Mouse (Mus musculus): ENCODE results near the gene Gkn2.

The Gkn2 gene

GRCm38 (mm10) chr6:87399886-87400566 lies 26.9 kb downstream of the Gkn2 start:
- no peak for DNase-seq (ENCODE audit: low read depth)

- no peak for DNase-seq (ENCODE audit: low read depth)
Observed at GRCm38 (mm10) chr6:87401456-87401855, 28.3 kb downstream of the Gkn2 start.

GRCm38 (mm10) chr6:87412011-87412410 lies 38.9 kb downstream of the Gkn2 start:
- DNase-seq (ENCODE audit: low read depth), result no peak

- no peak for DNase-seq (ENCODE audit: low read depth)
Observed at GRCm38 (mm10) chr6:87422304-87422703, 49.1 kb downstream of the Gkn2 start.

GRCm38 (mm10) chr6:87424037-87424816 lies 51.1 kb downstream of the Gkn2 start:
- DNase-seq (ENCODE audit: low read depth), result no peak

- no peak for DNase-seq (ENCODE audit: low read depth)
Observed at GRCm38 (mm10) chr6:87426954-87427353, 53.8 kb downstream of the Gkn2 start.

GRCm38 (mm10) chr6:87427616-87428015 lies 54.5 kb downstream of the Gkn2 start:
- DNase-seq (ENCODE audit: low read depth), result no peak

- DNase-seq (ENCODE audit: low read depth), result no peak
Observed at GRCm38 (mm10) chr6:87428487-87429044, 55.4 kb downstream of the Gkn2 start, which contains the start of gene Bmp10. Gene Bmp10 (plus strand): TSS chr6:87428994.

All from fibroblast of lung, adult 2 months (primary cell).